Mouse (Mus musculus) embryonic fibroblast, embryonic 13.5 days (primary cell): ENCODE measurements around the gene Nlk. TPM values are rescaled to one million over a fixed set of nuclear protein-coding genes. Genes with fewer than 3 reads are reported as not detected.

Source experiments
- H3K27ac ChIP-seq: 2 replicates; pipeline ENCODE4 v1.5.1; 2012; ENCODE audit warnings: low read length, control low read depth, inconsistent platforms; ENCODE audit not compliant: insufficient read depth
- H3K4me1 ChIP-seq: 2 replicates; pipeline ENCODE4 v1.6.1; 2011; ENCODE audit warnings: low read length; ENCODE audit not compliant: control insufficient read depth, insufficient read depth
- H3K4me3 ChIP-seq: 2 replicates; pipeline ENCODE4 v1.5.1; 2011; ENCODE audit warnings: mild to moderate bottlenecking, control low read depth, low read length; ENCODE audit not compliant: insufficient read depth
- CTCF ChIP-seq: IDR thresholded peaks from 2 replicates; pipeline ENCODE4 v1.5.1; 2011; ENCODE audit warnings: mild to moderate bottlenecking, control low read depth, low read length, moderate library complexity, borderline replicate concordance; ENCODE audit not compliant: insufficient read depth
- POLR2A ChIP-seq: IDR thresholded peaks from 2 replicates; pipeline ENCODE4 v1.6.1; 2011; ENCODE audit warnings: low read depth, mild to moderate bottlenecking, control low read depth, low read length, moderate library complexity
- polyA plus RNA-seq: library from polyadenylated mRNA; stranded (reverse); fragments of >200 nt; gene quantifications from 2 replicates; pipeline ENCODE4 v1.2.4, GENCODE M21; 2011; ENCODE audit warnings: low read depth; ENCODE audit not compliant: missing spikeins, insufficient read length

The Nlk gene
- polyA plus RNA-seq, 1 experiment: 13.8 TPM

GRCm38 (mm10) chr11:78641088-78641487 is 56.1 kb downstream of the Nlk start:
- no peak for TF ChIP-seq POLR2A
- no peak for TF ChIP-seq CTCF
- H3K4me3 ChIP-seq: no peak overlapping the region
- H3K4me1 ChIP-seq: peaks cover 10% of the 10 kb centered on the region
- H3K27ac ChIP-seq: no peak overlapping the region

GRCm38 (mm10) chr11:78632782-78633181 is 64.4 kb downstream of the Nlk start:
- no peak overlapping the region for H3K4me3 ChIP-seq
- peaks cover 2% of the 10 kb centered on the region; the same call in 1 of the 2 replicates for H3K4me1 ChIP-seq
- no peak for TF ChIP-seq POLR2A
- no peak for TF ChIP-seq CTCF
- no peak overlapping the region for H3K27ac ChIP-seq

GRCm38 (mm10) chr11:78628871-78629270 is 68.3 kb downstream of the Nlk start:
- Histone ChIP-seq H3K4me1 (peaks cover 2% of the 10 kb centered on the region; the same call in 1 of the 2 replicates), H3K27ac (no peak overlapping the region), H3K4me3 (no peak overlapping the region)
- no peak for TF ChIP-seq POLR2A
- no peak for TF ChIP-seq CTCF

DNA sequence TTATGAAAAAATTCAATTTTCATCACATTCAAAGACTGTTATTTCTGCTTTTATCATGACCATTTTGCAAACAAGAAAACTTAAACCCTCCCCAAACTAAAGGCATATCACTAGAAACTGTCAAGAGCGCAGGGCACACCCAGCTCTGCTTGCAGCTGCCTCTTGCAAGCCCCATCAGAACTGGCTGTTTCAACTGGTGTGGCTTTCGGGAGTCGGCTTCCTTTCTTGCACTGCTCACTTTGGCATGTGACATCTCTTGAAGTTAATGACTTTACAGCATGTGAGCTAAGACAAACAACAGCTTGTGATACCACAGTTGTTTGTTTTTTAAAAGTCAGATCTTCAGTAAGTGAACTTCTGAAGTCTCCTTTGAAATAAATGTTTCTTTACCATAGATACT is 72.8 kb downstream of the Nlk start:
- Histone ChIP-seq H3K4me1 (peaks cover 1% of the 10 kb centered on the region; the same call in 1 of the 2 replicates), H3K27ac (no peak overlapping the region), H3K4me3 (no peak overlapping the region)
- no peak for TF ChIP-seq POLR2A

DNA sequence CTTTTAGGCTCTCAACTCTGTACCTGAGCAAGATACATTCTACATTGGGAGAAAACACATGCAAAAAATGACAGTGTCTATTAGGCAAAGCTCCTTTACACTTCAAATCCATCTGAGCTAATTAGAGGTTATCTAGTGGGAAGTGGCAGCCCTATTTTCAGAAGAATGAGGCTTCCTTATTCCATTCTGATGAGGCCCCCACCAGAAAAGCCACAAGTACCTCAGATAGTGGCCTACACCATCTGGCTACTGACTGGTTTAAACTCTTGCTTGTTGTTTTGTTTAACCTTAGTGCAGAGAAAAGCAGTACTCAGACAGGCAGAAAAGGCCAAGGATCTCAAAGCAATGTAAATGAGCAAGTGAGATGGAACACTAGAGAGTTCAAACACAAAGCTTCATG is 75.2 kb downstream of the Nlk start:
- H3K4me3 ChIP-seq: no peak overlapping the region
- no peak overlapping the region for H3K27ac ChIP-seq
- no peak for TF ChIP-seq CTCF
- no peak for TF ChIP-seq POLR2A
- H3K4me1 ChIP-seq: no peaks in the 10 kb centered on the region

GRCm38 (mm10) chr11:78620179-78620578 is 77.0 kb downstream of the Nlk start:
- no peak for TF ChIP-seq CTCF
- TF ChIP-seq POLR2A: no peak
- no peaks in the 10 kb centered on the region for H3K4me1 ChIP-seq
- H3K27ac ChIP-seq: no peak overlapping the region
- no peak overlapping the region for H3K4me3 ChIP-seq

- Histone ChIP-seq H3K27ac (no peak overlapping the region), H3K4me1 (no peaks in the 10 kb centered on the region), H3K4me3 (no peak overlapping the region)
- no peak for TF ChIP-seq POLR2A
- TF ChIP-seq CTCF: no peak
These were observed 85.9 kb downstream of the Nlk start for GRCm38 (mm10) chr11:78611273-78611672.

- H3K4me3 ChIP-seq: no peak overlapping the region
- no peaks in the 10 kb centered on the region for H3K4me1 ChIP-seq
- no peak overlapping the region for H3K27ac ChIP-seq
- no peak for TF ChIP-seq POLR2A
- TF ChIP-seq CTCF: no peak
These were observed 87.5 kb downstream of the Nlk start for GRCm38 (mm10) chr11:78609657-78610056.

DNA sequence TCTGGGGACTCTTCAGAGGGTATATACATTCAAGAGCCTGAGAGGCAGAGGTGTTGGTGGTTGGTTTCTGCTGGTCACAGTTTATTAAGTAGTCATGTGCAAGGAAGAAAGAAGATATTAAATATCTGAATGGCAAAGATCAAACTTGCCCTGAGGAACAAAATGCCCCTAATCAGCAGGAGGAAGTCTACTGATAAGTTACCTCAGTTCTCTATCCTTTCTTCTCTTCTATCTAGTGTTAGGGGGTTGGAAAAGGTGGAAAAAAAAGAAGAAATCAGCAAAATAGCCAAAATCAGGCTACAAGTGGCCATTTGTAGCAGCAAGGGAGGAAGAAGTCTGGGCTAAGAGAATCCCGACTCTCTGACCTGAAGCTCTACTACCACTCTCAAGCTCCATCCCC is 92.3 kb downstream of the Nlk start:
- H3K4me3 ChIP-seq: no peak overlapping the region
- H3K4me1 ChIP-seq: no peaks in the 10 kb centered on the region
- TF ChIP-seq POLR2A (no peak), CTCF (no peak)
- no peak overlapping the region for H3K27ac ChIP-seq

GRCm38 (mm10) chr11:78602781-78603180 is 94.4 kb downstream of the Nlk start:
- TF ChIP-seq POLR2A (no peak), CTCF (no peak)
- Histone ChIP-seq H3K27ac (no peak overlapping the region), H3K4me3 (no peak overlapping the region), H3K4me1 (no peaks in the 10 kb centered on the region)

DNA sequence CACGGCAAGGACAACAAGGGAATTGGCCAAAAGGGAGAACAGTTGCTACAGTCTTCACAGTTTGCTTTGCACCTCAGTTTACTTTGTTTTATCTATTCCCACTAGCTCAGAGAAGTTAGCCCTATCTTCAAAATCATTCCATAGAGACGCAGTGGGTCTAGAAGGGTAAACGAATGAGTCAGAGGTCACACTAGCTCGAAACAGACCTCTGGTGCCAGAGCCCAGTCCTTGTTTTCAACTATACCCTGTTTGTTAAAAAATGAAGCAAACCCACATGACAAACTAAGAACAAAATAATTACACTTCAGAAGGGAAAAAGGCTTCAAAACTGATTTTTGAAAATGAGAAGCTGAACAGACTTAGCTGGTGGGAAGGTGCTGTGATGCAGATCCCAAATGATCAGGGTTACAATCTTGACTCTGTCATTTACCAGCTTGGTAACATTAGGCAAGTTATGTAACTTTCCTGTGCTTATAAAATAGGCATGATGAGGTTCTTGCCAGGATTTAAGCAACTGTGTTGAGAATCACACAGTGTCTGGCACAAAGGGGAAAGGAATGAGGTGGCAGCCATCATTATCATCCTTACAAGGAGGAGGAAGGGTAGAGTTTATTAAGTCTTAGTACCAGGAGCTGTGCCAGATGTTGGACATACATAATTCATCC is 96.1 kb downstream of the Nlk start:
- Histone ChIP-seq H3K4me3 (no peak overlapping the region), H3K4me1 (no peaks in the 10 kb centered on the region), H3K27ac (no peak overlapping the region)
- TF ChIP-seq POLR2A: no peak
- TF ChIP-seq CTCF: no peak
